8 mouse cellular contexts compared by ENCODE assay signal in the genomic region with DNA sequence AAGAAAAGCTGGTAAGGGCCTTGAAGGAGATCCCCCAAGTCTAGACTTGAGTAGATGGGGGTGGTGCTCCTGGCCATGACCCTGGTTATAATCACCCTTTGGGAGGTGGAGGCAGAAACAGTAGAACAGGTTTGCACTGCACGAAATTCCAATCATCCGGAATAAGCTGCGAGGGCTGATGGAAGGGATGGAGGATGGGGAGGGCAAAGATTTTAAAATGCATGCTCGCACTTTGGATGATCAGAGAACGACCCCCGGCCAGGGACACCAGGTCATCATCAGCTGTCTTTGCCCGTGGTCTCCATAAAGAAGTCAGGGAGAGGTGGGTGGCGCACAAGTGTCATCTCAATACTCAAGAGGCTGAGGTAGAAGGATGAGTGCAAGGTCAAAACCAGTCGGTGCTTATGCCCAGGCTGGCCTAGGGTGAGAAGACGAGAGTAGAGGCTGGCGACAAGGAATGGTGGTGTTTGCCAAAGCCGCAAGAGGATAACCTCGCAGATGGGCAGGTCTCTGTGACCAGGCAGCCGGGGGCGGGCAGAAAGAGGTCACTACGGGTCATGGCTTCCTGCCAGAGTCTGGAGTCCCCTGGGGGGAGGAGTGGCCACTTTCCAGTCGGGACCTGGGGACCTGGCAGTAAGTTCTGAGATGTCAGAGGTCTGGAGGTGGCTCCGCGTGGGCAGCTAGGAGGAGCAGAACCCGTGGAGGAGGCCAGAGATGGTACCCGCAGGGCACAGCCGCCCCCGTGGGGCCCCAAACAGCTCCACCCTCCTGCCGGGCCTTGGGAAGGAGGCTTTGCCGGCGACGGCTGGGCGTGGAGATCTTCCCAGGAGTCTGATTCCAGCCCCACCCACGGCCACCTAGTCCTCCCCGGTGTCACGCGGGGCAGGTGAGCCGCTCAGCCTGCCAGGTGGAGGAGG. TPM values are rescaled to one million over a fixed set of nuclear protein-coding genes. Genes with fewer than 3 reads are reported as not detected.
DNase-seq lines count a peak whose midpoint lies in the region; ATAC-seq and TF ChIP-seq lines count a peak whose summit lies in the region.

No protein-coding gene starts in this region.

- peaks cover 20% of the 10 kb centered on the region for H3K36me3 ChIP-seq in embryonic facial prominence, embryonic 15.5 days
- H3K36me3 ChIP-seq in heart, embryonic 14.5 days (ENCODE audit: control insufficient read depth, insufficient read depth, low read length): peaks cover 20% of the 10 kb centered on the region
- H3K36me3 ChIP-seq in macrophage (ENCODE audit: inconsistent target): peaks cover 11% of the 10 kb centered on the region; the same call in 1 of the 2 replicates
- peaks cover 15% of the 10 kb centered on the region for H3K36me3 ChIP-seq in spleen, adult 2 months (ENCODE audit: control insufficient read depth, insufficient read depth, low read length)

- no peaks in the 10 kb centered on the region for H3K27me3 ChIP-seq in embryonic facial prominence, embryonic 15.5 days
- no peaks in the 10 kb centered on the region for H3K27me3 ChIP-seq in heart, embryonic 14.5 days (ENCODE audit: control insufficient read depth, insufficient read depth, low read length)
- H3K27me3 ChIP-seq in spleen, adult 2 months (ENCODE audit: control insufficient read depth, insufficient read depth, low read length): no peaks in the 10 kb centered on the region

- peak overlapping the region; percentile 47 for H3K4me3 ChIP-seq in embryonic facial prominence, embryonic 15.5 days (replicated peaks)
- H3K4me3 ChIP-seq in heart, embryonic 14.5 days (ENCODE audit: control insufficient read depth in 1 of 2, insufficient read depth in 1 of 2, low read depth in 1 of 2, low read length in 2 of 2): peak overlapping the region; percentile 38 to 43
- peak overlapping the region; percentile 27 for H3K4me3 ChIP-seq in macrophage (ENCODE audit: inconsistent target)
- peak overlapping the region; percentile 56 for H3K4me3 ChIP-seq in spleen, adult 2 months (ENCODE audit: extremely low read depth, insufficient read depth, insufficient read length)

- peaks cover 94% of the 10 kb centered on the region for H3K4me1 ChIP-seq in embryonic facial prominence, embryonic 15.5 days
- peaks cover 60 to 90% of the 10 kb centered on the region in 2 experiments for H3K4me1 ChIP-seq in heart, embryonic 14.5 days (ENCODE audit: control insufficient read depth in 2 of 2, insufficient read depth in 2 of 2, low read length in 2 of 2)
- peaks cover 64% of the 10 kb centered on the region for H3K4me1 ChIP-seq in spleen, adult 2 months (ENCODE audit: control insufficient read depth, insufficient read depth, insufficient read length)

- peak overlapping the region; percentile 23; the same call in 1 of the 2 replicates for H3K9ac ChIP-seq in embryonic facial prominence, embryonic 15.5 days
- peak overlapping the region; percentile 76 for H3K9ac ChIP-seq in heart, embryonic 14.5 days (ENCODE audit: low read length)

- WGBS in embryonic facial prominence, embryonic 15.5 days: 2% methylated on average over 33 of the region's 33 CpGs
- under 1% methylated on average over 33 of the region's 33 CpGs for WGBS in heart, embryonic 14.5 days
- WGBS in macrophage (ENCODE audit: missing documents): 7% methylated on average over 33 of the region's 33 CpGs
- whole genome bisulfite sequencing in spleen, adult 2 months: 3% methylated on average over 33 of the region's 33 CpGs

- peak overlapping the region; percentile 98 for H3K27ac ChIP-seq in embryonic facial prominence, embryonic 15.5 days (replicated peaks)
- H3K27ac ChIP-seq in heart, embryonic 14.5 days (replicated peaks in 1 of 2; ENCODE audit: control insufficient read depth in 1 of 2, insufficient read depth in 1 of 2, low read depth in 2 of 2, low read length in 2 of 2): peak overlapping the region; percentile 94 to 99
- H3K27ac ChIP-seq in macrophage: peak overlapping the region; percentile 77
- peak overlapping the region; percentile 91 for H3K27ac ChIP-seq in spleen, adult 2 months (ENCODE audit: insufficient read depth, low read length)

- peak; percentile 64 to 67 for DNase-seq in B cell, adult 2 months
- DNase-seq in adrenal gland, adult 18-20 months (ENCODE audit: low spot score in 2 of 2): peak; percentile 89 to 90
- DNase-seq in kidney, postnatal 10 days: peak; percentile 95
- peak in 1 of 2 experiments; percentile 61 for DNase-seq in spleen, adult 2 months (ENCODE audit: low read depth in 1 of 2, low spot score in 2 of 2)
- no peak for DNase-seq in frontal cortex, postnatal 25 days (ENCODE audit: low spot score in 2 of 2)

- TF ChIP-seq POLR2A in spleen, adult 2 months (IDR thresholded peaks at IDR 0.05; ENCODE audit: low read depth, low read length): no peak

- no peaks in the 10 kb centered on the region for H3K9me3 ChIP-seq in embryonic facial prominence, embryonic 15.5 days (replicated peaks)
- no peaks in the 10 kb centered on the region for H3K9me3 ChIP-seq in heart, embryonic 14.5 days (ENCODE audit: control insufficient read depth, low read length)

- peak overlapping the region; percentile 79 for H3K4me2 ChIP-seq in embryonic facial prominence, embryonic 15.5 days (replicated peaks)
- peak overlapping the region; percentile 82 for H3K4me2 ChIP-seq in heart, embryonic 14.5 days (ENCODE audit: low read length)

- ATAC-seq in embryonic facial prominence, embryonic 15.5 days (ENCODE audit: insufficient number of reproducible peaks, low FRiP score, low TSS enrichment, low read depth): no peak
- no peak for ATAC-seq in heart, embryonic 14.5 days (ENCODE audit: insufficient number of reproducible peaks, insufficient read depth, low FRiP score, low read depth)

- no peak for TF ChIP-seq CTCF in spleen, adult 2 months (IDR thresholded peaks at IDR 0.05; ENCODE audit: extremely low read depth, insufficient read depth, insufficient read length, insufficient replicate concordance)

- peaks cover 17% of the 10 kb centered on the region for H3K79me2 ChIP-seq in macrophage (ENCODE audit: inconsistent target)

RNA-seq across cellular contexts. Expression of a gene that starts 5.1 kb away (rescaled TPM):
- total RNA-seq in adrenal gland, adult 18-20 months (2021): 10 to 100 TPM; 34.7 to 46.3 TPM
- polyA plus RNA-seq in embryonic facial prominence, embryonic 15.5 days (2015; fragmentation: Nextera tagmentation; extraction: Ambion mirVana): 102 and 116 TPM in 2 replicates
- polyA plus RNA-seq in heart, embryonic 14.5 days (2014; fragmentation: Nextera tagmentation; extraction: Ambion mirVana): 79.4 and 80.7 TPM in 2 replicates
- total RNA-seq in macrophage (2018; cell fraction: chromatin; rRNA removed): 100 to 1,000 TPM in 11 of 26 experiments, 10 to 100 TPM in 15; 17.6 to 198 (median 86.7) TPM
- 10 to 100 TPM; 10.1 to 24.5 (median 16.7) TPM for total RNA-seq in macrophage (2018; cell fraction: cytosol; rRNA removed)
- total RNA-seq in macrophage (2018; cell fraction: nucleus; rRNA removed): 10 to 100 TPM; 11.8 to 97.1 (median 35.2) TPM
- 17.6 to 31.0 TPM (median 19.0 TPM) in 3 replicates for polyA plus RNA-seq in macrophage (2018)
- polyA plus RNA-seq in spleen, adult 2 months (2012; rRNA removed): 144 and 151 TPM in 2 replicates

RNA-seq across cellular contexts. Expression of a gene that starts 12.0 kb away (rescaled TPM):
- 10 to 100 TPM; 14.7 to 16.6 TPM for total RNA-seq in adrenal gland, adult 18-20 months (2021)
- 12.0 and 13.6 TPM in 2 replicates for polyA plus RNA-seq in embryonic facial prominence, embryonic 15.5 days (2015; fragmentation: Nextera tagmentation; extraction: Ambion mirVana)
- polyA plus RNA-seq in heart, embryonic 14.5 days (2014; fragmentation: Nextera tagmentation; extraction: Ambion mirVana): 7.7 and 11.1 TPM in 2 replicates
- 1 to 10 TPM in 18 of 26 experiments, not detected in 8; 1.4 to 4.6 (median 2.1) TPM for total RNA-seq in macrophage (2018; cell fraction: chromatin; rRNA removed)
- total RNA-seq in macrophage (2018; cell fraction: cytosol; rRNA removed): 10 to 100 TPM; 11.6 to 18.9 (median 13.6) TPM
- total RNA-seq in macrophage (2018; cell fraction: nucleus; rRNA removed): 1 to 10 TPM in 25 of 26 experiments, not detected in 1; 2.4 to 8.5 (median 4.7) TPM
- 4.4 to 19.3 TPM (median 13.3 TPM) in 3 replicates for polyA plus RNA-seq in macrophage (2018)
- 10.8 TPM in 2 replicates for polyA plus RNA-seq in spleen, adult 2 months (2012; rRNA removed)

RNA-seq across cellular contexts. Expression of a gene that starts 12.6 kb away (rescaled TPM):
- total RNA-seq in adrenal gland, adult 18-20 months (2021): 10 to 100 TPM; 64.8 to 82.0 TPM
- polyA plus RNA-seq in embryonic facial prominence, embryonic 15.5 days (2015; fragmentation: Nextera tagmentation; extraction: Ambion mirVana): 18.3 and 20.4 TPM in 2 replicates
- 21.2 and 25.8 TPM in 2 replicates for polyA plus RNA-seq in heart, embryonic 14.5 days (2014; fragmentation: Nextera tagmentation; extraction: Ambion mirVana)
- 100 to 1,000 TPM in 2 of 26 experiments, 10 to 100 TPM in 24; 13.9 to 126 (median 56.5) TPM for total RNA-seq in macrophage (2018; cell fraction: chromatin; rRNA removed)
- 10 to 100 TPM; 20.5 to 44.1 (median 32.8) TPM for total RNA-seq in macrophage (2018; cell fraction: cytosol; rRNA removed)
- total RNA-seq in macrophage (2018; cell fraction: nucleus; rRNA removed): 100 to 1,000 TPM in 2 of 26 experiments, 10 to 100 TPM in 24; 20.4 to 111 (median 44.0) TPM
- polyA plus RNA-seq in macrophage (2018): 16.3 to 36.3 TPM (median 20.3 TPM) in 3 replicates
- polyA plus RNA-seq in spleen, adult 2 months (2012; rRNA removed): 128 and 157 TPM in 2 replicates

RNA-seq across cellular contexts. Expression of a gene that starts 18.6 kb away (rescaled TPM):
- total RNA-seq in adrenal gland, adult 18-20 months (2021): 1 to 10 TPM; 1.3 to 2.1 TPM
- polyA plus RNA-seq in embryonic facial prominence, embryonic 15.5 days (2015; fragmentation: Nextera tagmentation; extraction: Ambion mirVana): 30.9 and 31.8 TPM in 2 replicates
- polyA plus RNA-seq in heart, embryonic 14.5 days (2014; fragmentation: Nextera tagmentation; extraction: Ambion mirVana): 8.4 and 10.1 TPM in 2 replicates
- total RNA-seq in macrophage (2018; cell fraction: chromatin; rRNA removed): 1 to 10 TPM in 3 of 26 experiments, under 1 TPM in 12, not detected in 11; 0.30 to 1.9 (median 0.43) TPM
- total RNA-seq in macrophage (2018; cell fraction: cytosol; rRNA removed): 1 to 10 TPM in 3 of 26 experiments, under 1 TPM in 23; 0.09 to 1.6 (median 0.25) TPM
- total RNA-seq in macrophage (2018; cell fraction: nucleus; rRNA removed): 1 to 10 TPM in 5 of 26 experiments, under 1 TPM in 15, not detected in 6; 0.20 to 1.7 (median 0.57) TPM
- 0.11 to 0.29 TPM (median 0.26 TPM) in 3 replicates for polyA plus RNA-seq in macrophage (2018)
- polyA plus RNA-seq in spleen, adult 2 months (2012; rRNA removed): 1.3 and 1.8 TPM in 2 replicates

RNA-seq across cellular contexts. Expression of a gene that starts 20.1 kb away (rescaled TPM):
- 100 to 1,000 TPM; 129 to 266 TPM for total RNA-seq in adrenal gland, adult 18-20 months (2021)
- polyA plus RNA-seq in embryonic facial prominence, embryonic 15.5 days (2015; fragmentation: Nextera tagmentation; extraction: Ambion mirVana): 9.3 and 10.9 TPM in 2 replicates
- 1.6 and 2.6 TPM in 2 replicates for polyA plus RNA-seq in heart, embryonic 14.5 days (2014; fragmentation: Nextera tagmentation; extraction: Ambion mirVana)
- 10 to 100 TPM in 3 of 26 experiments, 1 to 10 TPM in 22, under 1 TPM in 1; 0.58 to 13.3 (median 5.5) TPM for total RNA-seq in macrophage (2018; cell fraction: chromatin; rRNA removed)
- total RNA-seq in macrophage (2018; cell fraction: cytosol; rRNA removed): 1 to 10 TPM in 22 of 26 experiments, under 1 TPM in 4; 0.79 to 3.8 (median 1.7) TPM
- total RNA-seq in macrophage (2018; cell fraction: nucleus; rRNA removed): 10 to 100 TPM in 3 of 26 experiments, 1 to 10 TPM in 23; 2.2 to 12.1 (median 4.5) TPM
- 1.9 to 3.0 TPM (median 2.4 TPM) in 3 replicates for polyA plus RNA-seq in macrophage (2018)
- 11.9 and 13.4 TPM in 2 replicates for polyA plus RNA-seq in spleen, adult 2 months (2012; rRNA removed)

Comparison
In these comparisons a context has a peak if more than half of its experiments do, and no peak if none do; other contexts are left out.
1. DNase-seq: peak in B cell, adult 2 months (2 of 2), adrenal gland, adult 18-20 months (2 of 2) and kidney, postnatal 10 days (single experiment); none in frontal cortex, postnatal 25 days (0 of 2).
2. Peak in every context shown above with its lines, with median percentiles within 50 percentile points of each other: H3K27ac ChIP-seq and H3K4me3 ChIP-seq.